Mouse (Mus musculus) midbrain, postnatal 0 days (tissue): Measurements from ENCODE around the gene Tbr1. TPM values are rescaled to one million over a fixed set of nuclear protein-coding genes. Genes with fewer than 3 reads are reported as not detected.
A peak's percentile ranks its signal among the peaks of the same experiment; 100 is the strongest.

Source experiments
- ATAC-seq: fragments of 200-750 bp; cut with Nextera tagmentation; 2 replicates; pipeline ENCODE4 v1.8.0; 2017; ENCODE audit warnings: moderate number of reproducible peaks, mild to moderate bottlenecking, moderate TSS enrichment, moderate library complexity; ENCODE audit not compliant: low FRiP score
- DNase-seq: peaks from one replicate; pipeline ENCODE4 v3.0.0-alpha.2; 2015; ENCODE audit warnings: low spot score
- H3K27ac ChIP-seq: fragments of 300-500 bp; sonication (generic); 2 replicates; pipeline ENCODE4 v1.5.1; 2014; ENCODE audit warnings: low read depth, mild to moderate bottlenecking, low read length, mixed read lengths
- H3K27me3 ChIP-seq: fragments of 300-500 bp; sonication (generic); 2 replicates; pipeline ENCODE4 v1.6.1; 2014; ENCODE audit warnings: low read length, control low read depth, mixed read lengths; ENCODE audit not compliant: insufficient read depth
- H3K36me3 ChIP-seq: fragments of 300-500 bp; sonication (generic); 2 replicates; pipeline ENCODE4 v1.6.1; 2014; ENCODE audit warnings: low read length, control low read depth, mixed read lengths; ENCODE audit not compliant: insufficient read depth
- H3K4me1 ChIP-seq: fragments of 300-500 bp; sonication (generic); 2 replicates; pipeline ENCODE4 v1.6.1; 2014; ENCODE audit warnings: mild to moderate bottlenecking, control low read depth, antibody characterized with exemption, low read length, mixed read lengths; ENCODE audit not compliant: insufficient read depth
- H3K4me2 ChIP-seq: fragments of 300-500 bp; sonication (generic); 2 replicates; pipeline ENCODE4 v1.6.1; 2014; ENCODE audit warnings: low read depth, mild to moderate bottlenecking, low read length, mixed read lengths; ENCODE audit not compliant: poor library complexity, severe bottlenecking
- H3K4me3 ChIP-seq: fragments of 300-500 bp; sonication (generic); 2 replicates; pipeline ENCODE4 v1.5.1; 2014; ENCODE audit warnings: low read depth, mild to moderate bottlenecking, low read length, moderate library complexity
- H3K9ac ChIP-seq: fragments of 300-500 bp; sonication (generic); replicated peaks from 2 replicates; pipeline ENCODE4 v1.6.1; 2014; ENCODE audit warnings: mild to moderate bottlenecking, low read length, moderate library complexity, mixed read lengths; ENCODE audit not compliant: poor library complexity, severe bottlenecking
- H3K9me3 ChIP-seq: fragments of 300-500 bp; sonication (generic); 2 replicates; pipeline ENCODE4 v1.6.1; 2016; ENCODE audit warnings: low read length, control low read depth
- CTCF ChIP-seq: IDR thresholded peaks from 2 replicates; pipeline ENCODE4 v1.5.1; 2016; ENCODE audit warnings: antibody characterized with exemption, mild to moderate bottlenecking
- WGBS: fragments of 180-500 bp; shearing (Covaris S2); extraction: QIAGEN DNeasy Blood & Tissue Kit; methylation state at CpG from one replicate; pipeline ENCODE4 v1.1.7; 2014; 5-methylcytosine and 5-hydroxymethylcytosine counted together
- polyA plus RNA-seq: library from polyadenylated mRNA; unstranded; fragments of >200 nt; fragmentation: Nextera tagmentation; extraction: Ambion mirVana; gene quantifications from 2 replicates; pipeline ENCODE4 v1.2.1, GENCODE M21; 2015
- total RNA-seq: library from RNA; depleted of rRNA; stranded (reverse); fragments of >200 nt; gene quantifications from 2 replicates; pipeline ENCODE4 v1.2.3, GENCODE M21; 2014

Gene Tbr1
- total and polyA plus RNA-seq, 2 experiments from 2014 or later = 0.60 to 1.1 TPM

GRCm38 (mm10) chr2:61804841-61805540, 2.3 kb downstream of the Tbr1 start:
- WGBS = 2% methylated on average over 39 of the region's 39 CpGs
- Histone ChIP-seq H3K9ac (no peak overlapping the region), H3K4me1 (no peaks in the 10 kb centered on the region), H3K27ac (no peak overlapping the region), H3K4me2 (no peak overlapping the region), H3K27me3 (peaks cover 43% of the 10 kb centered on the region), H3K36me3 (0 out of 2 replicates have a peak, but pooled peaks cover 3% of the 10 kb centered on the region), H3K9me3 (no peaks in the 10 kb centered on the region), H3K4me3 (no peak overlapping the region)
- no peak for DNase-seq
- ATAC-seq = no peak
- TF ChIP-seq CTCF = no peak

DNA sequence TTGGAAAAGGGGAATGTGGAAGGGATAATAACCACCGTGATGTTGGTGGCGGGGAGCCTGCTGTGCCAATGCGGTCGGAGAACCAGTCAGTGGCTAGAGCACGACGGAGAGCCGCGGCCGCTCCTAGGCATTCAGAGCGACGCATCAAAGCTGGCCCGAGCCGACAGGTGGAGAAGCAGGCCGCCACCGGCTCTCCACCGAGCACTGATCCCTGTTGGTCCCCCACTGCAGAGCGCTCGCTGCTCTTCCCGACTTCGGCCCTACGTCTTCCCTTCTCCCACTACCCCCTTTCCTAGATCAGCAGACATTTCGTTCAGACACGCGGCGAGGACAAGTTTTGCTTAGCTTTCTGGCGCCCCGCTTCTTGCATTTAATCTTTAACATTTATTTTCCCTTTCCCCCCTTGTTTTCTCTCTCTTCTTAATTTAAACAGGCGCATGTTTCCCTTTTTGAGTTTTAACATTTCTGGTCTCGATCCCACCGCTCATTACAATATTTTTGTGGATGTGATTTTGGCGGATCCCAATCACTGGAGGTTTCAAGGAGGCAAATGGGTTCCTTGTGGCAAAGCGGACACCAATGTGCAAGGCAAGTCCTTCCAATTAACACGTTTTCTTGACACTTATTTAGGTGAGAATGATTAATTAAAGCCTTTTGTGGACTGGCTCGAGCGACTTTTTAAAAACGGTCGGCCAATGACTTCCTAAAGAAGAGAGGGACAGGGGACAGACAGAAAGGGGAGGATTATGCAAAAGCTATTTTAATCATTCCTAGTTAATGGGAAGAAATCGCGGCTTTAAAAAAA, 3.0 kb downstream of the Tbr1 start:
- 2% methylated on average over 31 of the region's 39 CpGs for WGBS
- TF ChIP-seq CTCF = no peak
- no peaks in the 10 kb centered on the region for H3K36me3 ChIP-seq
- no peak overlapping the region for H3K27ac ChIP-seq
- no peak overlapping the region for H3K4me2 ChIP-seq
- peaks cover 50% of the 10 kb centered on the region for H3K27me3 ChIP-seq
- no peak overlapping the region for H3K9ac ChIP-seq
- no peak overlapping the region for H3K4me3 ChIP-seq
- H3K9me3 ChIP-seq = no peaks in the 10 kb centered on the region
- DNase-seq (no peak), ATAC-seq (no peak)
- no peaks in the 10 kb centered on the region for H3K4me1 ChIP-seq

DNA sequence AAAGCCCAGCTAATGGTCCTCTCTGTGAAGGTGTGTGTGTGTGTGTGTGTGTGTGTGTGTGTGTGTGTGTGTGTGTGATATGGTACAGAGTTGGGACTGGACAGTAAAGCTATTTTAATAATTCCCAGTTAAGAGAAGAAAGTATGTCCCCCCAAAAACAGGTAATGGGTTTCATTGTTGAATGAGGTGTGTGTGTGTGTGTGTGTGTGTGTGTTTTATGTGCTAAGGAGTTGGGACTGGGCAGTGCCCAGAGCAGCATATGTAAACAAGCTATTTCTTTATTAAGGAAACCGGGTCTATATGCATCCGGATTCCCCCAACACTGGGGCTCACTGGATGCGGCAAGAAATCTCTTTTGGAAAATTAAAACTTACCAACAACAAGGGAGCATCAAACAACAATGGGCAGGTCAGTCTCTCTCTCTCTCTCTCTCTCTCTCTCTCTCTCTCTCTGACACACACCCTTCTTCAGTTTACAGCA, 3.7 kb downstream of the Tbr1 start:
- Histone ChIP-seq H3K4me1 (no peaks in the 10 kb centered on the region), H3K9me3 (no peaks in the 10 kb centered on the region), H3K4me2 (no peak overlapping the region), H3K27ac (no peak overlapping the region), H3K36me3 (no peaks in the 10 kb centered on the region), H3K4me3 (no peak overlapping the region), H3K27me3 (peaks cover 55% of the 10 kb centered on the region), H3K9ac (no peak overlapping the region)
- WGBS = 4% methylated on average over 3 of the region's 3 CpGs
- no peak for TF ChIP-seq CTCF
- ATAC-seq = no peak
- DNase-seq = no peak

DNA sequence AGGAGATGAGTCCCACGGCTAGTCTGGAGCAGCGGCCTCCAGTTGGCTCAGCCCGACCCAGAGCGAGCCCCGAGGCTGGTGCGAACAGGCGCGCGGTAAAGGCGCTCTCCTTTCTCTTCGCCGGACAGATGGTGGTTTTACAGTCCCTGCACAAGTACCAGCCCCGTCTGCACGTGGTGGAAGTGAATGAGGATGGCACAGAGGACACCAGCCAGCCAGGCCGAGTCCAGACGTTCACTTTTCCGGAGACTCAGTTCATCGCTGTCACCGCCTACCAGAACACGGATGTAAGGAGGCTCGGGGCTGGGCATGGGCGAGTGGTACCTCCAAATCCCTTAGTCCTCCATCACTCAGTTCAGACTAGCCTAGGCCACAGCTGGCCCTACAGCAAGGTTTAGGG, 4.4 kb downstream of the Tbr1 start:
- no peak overlapping the region for H3K4me2 ChIP-seq
- H3K9me3 ChIP-seq = no peaks in the 10 kb centered on the region
- TF ChIP-seq CTCF = no peak
- DNase-seq (no peak), ATAC-seq (peak; percentile 24; the same call in 1 of the 2 replicates)
- no peaks in the 10 kb centered on the region for H3K36me3 ChIP-seq
- no peak overlapping the region for H3K27ac ChIP-seq
- 1% methylated on average over 22 of the region's 22 CpGs for WGBS
- peaks cover 51% of the 10 kb centered on the region for H3K27me3 ChIP-seq
- no peak overlapping the region for H3K4me3 ChIP-seq
- H3K9ac ChIP-seq = no peak overlapping the region
- H3K4me1 ChIP-seq = 0 out of 2 replicates have a peak, but pooled peaks cover 2% of the 10 kb centered on the region

DNA sequence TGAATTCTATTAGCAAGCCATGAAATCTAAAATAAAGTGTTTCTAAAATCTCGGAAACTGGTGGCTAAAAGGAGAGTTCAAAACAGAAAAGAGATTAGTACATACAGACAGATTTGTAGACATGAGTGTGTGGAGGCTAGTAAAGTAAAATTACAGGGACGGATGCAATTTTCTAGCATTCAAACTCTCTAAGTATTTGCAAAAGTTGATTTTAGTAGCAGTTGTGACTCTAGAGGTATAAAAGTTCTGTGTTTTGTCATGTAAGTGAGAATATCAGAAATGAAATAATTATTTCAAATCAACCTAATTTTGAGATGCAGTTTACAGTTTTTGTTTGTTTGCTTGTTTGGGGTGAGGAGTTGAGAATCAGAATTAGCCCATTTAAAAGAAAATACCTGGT, 5.1 kb downstream of the Tbr1 start:
- TF ChIP-seq CTCF = no peak
- H3K9me3 ChIP-seq = no peaks in the 10 kb centered on the region
- H3K27me3 ChIP-seq = peaks cover 44% of the 10 kb centered on the region
- no peak for ATAC-seq
- no peak overlapping the region for H3K9ac ChIP-seq
- WGBS = 15% methylated on average over 2 of the region's 2 CpGs
- H3K36me3 ChIP-seq = no peaks in the 10 kb centered on the region
- no peak overlapping the region for H3K4me3 ChIP-seq
- H3K4me2 ChIP-seq = no peak overlapping the region
- no peak for DNase-seq
- H3K4me1 ChIP-seq = 0 out of 2 replicates have a peak, but pooled peaks cover 2% of the 10 kb centered on the region
- no peak overlapping the region for H3K27ac ChIP-seq

- no peak for ATAC-seq
- Histone ChIP-seq H3K36me3 (no peaks in the 10 kb centered on the region), H3K4me3 (no peak overlapping the region), H3K9me3 (no peaks in the 10 kb centered on the region), H3K9ac (no peak overlapping the region), H3K4me1 (0 out of 2 replicates have a peak, but pooled peaks cover 2% of the 10 kb centered on the region), H3K27me3 (peaks cover 43% of the 10 kb centered on the region), H3K27ac (no peak overlapping the region), H3K4me2 (no peak overlapping the region)
- WGBS = 2% methylated on average over 6 of the region's 6 CpGs
- no peak for TF ChIP-seq CTCF
- DNase-seq = no peak
These were observed 6.0 kb downstream of the Tbr1 start for GRCm38 (mm10) chr2:61808776-61809175.
